Mouse (Mus musculus) liver, embryonic 14.5 days (tissue): Measurements from ENCODE around the gene Fzd7.

Experiments used
- CTCF ChIP-seq: IDR thresholded peaks from 2 replicates; pipeline ENCODE4 v1.5.1; 2016; ENCODE audit warnings: antibody characterized with exemption, low read depth, control low read depth
- EP300 ChIP-seq: IDR thresholded peaks from 2 replicates; pipeline ENCODE4 v1.6.1; 2016; ENCODE audit warnings: antibody characterized with exemption, low read depth

GRCm38 (mm10) chr1:59484314-59484713 lies 2.1 kb downstream of the Fzd7 start:
- TF ChIP-seq CTCF: no peak
- no peak for TF ChIP-seq EP300
